Mouse (Mus musculus): ENCODE measurements around the gene Corin.

Gene Corin

DNA sequence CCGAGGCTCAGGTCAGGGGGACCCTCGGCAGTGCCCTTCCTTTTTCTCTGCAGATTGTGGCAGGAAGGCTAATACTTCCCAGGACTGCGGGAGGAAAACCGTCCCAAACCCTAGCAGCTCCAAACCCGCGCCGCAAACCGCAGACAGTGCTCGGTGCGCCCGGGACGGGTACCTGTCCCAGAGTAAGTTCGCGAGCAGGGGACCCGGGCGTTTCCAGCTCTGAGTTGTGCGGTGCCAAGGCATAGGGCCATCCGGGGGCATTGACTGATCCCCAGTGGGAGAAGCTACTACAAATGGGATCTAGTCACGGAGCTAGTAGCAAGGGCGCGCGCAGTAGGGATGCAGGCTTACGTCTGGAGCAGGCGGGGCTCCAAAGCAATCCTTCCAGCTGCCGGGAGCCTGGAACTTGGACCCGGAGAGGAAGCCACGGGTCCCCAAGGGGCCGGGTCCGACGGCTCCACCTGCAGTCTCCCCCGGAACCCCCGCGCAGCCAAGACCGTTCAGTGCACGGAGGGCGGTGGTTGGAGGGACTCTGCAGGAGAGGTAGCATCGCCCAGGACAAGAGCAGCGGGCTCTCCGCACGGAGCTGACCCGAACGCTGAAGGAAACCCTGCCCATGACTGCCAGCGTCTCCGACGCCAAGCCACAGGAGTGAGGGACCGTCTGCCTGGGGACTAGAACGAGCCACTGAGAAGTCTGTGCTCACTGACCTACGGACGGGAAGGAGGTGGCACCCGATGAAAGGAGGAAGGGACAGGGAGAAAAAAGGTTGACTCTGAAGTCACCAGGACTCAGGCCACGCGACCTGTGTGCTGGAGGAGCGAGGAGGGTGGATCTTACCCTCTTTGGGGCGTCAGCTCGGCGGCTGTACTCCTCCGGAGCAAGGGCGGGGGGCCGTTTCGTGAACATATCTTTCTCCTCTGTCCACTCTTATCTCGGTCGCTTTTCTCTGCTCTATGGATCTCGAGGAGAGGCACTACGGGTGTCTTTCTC lies at the start of gene Corin:
Gene Corin (minus strand): TSS at position 943 of the 993 bp plus-strand sequence.
- DNase-seq (ENCODE audit: low read depth, low spot score): peak; percentile 26

DNA sequence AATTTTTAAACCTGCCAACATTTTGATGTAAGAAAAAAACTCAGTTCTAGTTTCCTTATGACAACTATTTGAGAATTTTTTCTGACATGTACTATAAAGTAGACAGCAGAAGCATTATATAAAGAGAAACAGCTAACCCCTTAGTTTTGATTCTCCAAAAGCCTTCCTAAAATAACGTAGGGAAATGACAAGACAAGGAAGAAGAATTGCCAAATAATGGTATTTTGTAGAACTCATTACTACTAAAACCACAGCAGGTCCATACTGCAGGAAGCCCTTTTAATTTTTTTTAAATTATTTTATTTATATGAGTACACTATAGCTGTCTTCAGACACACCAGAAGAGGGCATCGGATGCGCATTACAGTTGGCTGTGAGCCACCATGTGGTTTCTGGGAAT lies 46.9 kb upstream of the Corin start:
- DNase-seq (ENCODE audit: low read depth, low spot score): no peak

DNA sequence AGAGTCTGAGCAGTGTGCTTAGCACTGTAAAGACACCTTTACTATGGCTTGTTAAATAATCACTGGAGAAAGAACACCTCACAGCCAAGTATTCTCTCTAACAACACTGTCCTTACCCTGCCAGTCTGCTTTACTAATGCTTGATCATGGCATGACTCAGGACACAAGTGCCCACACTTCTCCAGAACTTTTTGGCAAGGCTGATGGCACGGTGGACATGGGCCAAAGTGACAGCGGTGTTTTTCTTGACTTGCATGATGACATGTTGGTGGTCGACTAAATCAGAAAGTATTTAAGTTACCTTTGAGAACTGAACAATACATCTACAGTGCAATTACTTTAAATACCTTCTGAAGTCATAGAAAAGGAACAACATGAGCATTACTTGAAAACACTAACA lies 24.6 kb upstream of the Corin start:
- no peak for DNase-seq (ENCODE audit: low read depth, low spot score)

DNA sequence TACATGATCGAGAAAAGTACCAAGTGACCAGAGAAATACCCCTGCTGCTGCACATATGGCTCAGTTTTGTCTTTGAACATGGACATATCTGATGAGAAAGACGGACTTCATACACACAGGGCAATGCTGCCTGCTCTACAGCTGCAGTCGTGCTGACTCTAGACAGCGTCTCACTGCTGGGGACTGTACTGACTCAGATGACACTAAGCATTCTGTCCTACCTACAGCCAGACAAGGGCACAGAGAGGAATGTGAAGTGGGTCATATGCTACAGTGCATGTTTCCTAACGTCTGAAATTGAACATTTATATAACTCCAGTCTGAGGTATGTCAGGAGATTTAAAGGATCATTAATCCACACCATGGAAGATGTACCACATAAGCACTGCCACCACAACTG lies 9.5 kb upstream of the Corin start:
- no peak for DNase-seq (ENCODE audit: low read depth, low spot score)

DNA sequence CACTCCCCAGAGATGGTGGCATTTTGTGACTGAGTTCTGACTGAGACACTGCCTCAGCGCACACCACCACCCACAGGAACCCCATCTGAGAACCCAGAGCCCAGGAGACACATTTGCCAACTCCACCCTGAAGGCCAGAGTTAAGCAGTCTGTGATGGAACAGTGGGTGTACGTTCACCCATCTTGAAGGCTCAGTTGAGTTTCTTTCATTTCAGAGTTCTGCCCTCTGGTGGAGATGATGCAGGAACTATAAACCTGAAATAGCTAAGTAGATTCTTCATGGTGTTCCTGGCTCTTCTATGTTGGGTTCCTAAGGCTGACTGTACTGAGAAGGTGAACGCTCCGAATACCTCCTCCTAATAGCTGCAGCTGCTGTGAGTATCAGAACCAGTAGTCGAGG lies 1.5 kb upstream of the Corin start:
- no peak for DNase-seq (ENCODE audit: low read depth, low spot score)

DNA sequence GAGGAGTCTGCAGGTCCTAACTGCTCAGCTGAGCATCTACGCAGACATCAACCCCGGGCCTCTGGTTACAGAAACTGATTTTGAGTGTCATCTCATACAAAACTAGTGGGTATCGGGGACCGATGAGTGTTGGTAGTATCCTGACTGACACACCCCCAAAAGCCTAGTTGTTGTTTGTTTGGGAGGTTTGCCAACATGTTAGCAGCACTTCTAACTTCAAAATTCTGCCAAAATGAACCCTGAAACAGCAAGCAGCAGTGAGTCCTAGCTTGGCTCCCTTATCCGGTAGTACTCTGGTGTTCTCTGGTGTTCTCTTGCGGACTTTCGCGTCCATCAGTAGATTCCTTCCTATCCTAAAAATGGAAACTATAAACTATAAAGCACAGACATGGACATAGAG lies 1.5 kb downstream of the Corin start:
- DNase-seq (ENCODE audit: low read depth, low spot score): no peak

DNA sequence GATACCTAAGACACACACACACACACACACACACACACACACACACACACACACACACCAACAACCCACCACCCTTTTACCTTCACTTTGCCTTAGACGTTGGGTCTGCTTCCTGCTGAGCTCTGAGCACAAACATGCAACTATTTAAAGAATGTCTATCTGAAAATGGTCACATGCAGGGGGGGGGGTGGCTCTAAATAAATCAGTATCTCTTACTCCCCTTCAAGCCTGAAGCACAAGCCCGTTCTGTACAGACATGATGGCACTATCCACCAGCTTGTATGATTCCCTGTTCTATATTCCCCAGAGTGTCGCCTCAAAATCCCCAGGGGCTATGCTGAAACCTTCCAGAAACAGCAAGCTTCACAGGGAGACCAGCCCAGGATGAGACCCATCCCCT lies 2.5 kb downstream of the Corin start:
- no peak for DNase-seq (ENCODE audit: low read depth, low spot score)

DNA sequence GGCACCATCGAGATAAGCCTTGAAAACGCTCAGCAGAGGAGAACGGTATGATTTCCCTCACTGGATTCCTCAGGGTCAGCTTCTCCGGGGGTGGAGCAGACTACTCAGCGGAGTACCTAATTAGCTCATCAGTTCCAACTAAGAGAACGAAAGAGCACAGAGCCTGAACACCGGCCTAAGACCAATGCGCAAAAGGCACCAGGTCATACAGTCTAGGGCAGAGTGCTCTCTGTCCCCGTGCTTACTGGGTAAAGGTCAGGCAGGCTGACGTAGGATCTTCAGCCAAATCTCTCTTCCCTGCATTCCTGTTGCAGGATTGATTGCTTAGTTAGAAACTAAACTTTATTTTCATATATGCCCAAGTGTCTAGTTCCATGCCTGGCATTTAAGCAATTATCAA lies 6.0 kb downstream of the Corin start:
- no peak for DNase-seq (ENCODE audit: low read depth, low spot score)

DNA sequence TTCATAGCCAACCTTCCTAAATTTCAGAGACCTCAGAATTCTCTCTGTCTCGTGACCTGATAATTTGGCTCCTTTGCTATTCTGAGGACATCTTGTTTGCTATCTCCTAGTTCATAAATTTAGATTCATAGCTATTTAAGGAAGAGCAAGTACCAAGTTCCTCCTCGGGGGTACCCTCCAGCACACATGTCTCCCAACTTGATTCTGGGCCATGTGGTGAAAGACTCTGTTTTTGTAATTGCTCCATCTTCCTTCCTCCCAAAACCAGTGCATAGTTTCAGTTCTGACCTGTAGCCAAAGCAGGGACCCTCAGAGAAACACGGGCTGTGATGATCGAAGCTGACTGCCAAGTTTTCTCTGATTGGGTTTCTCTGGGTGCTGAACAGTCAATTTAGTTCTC lies 7.5 kb downstream of the Corin start:
- no peak for DNase-seq (ENCODE audit: low read depth, low spot score)

DNA sequence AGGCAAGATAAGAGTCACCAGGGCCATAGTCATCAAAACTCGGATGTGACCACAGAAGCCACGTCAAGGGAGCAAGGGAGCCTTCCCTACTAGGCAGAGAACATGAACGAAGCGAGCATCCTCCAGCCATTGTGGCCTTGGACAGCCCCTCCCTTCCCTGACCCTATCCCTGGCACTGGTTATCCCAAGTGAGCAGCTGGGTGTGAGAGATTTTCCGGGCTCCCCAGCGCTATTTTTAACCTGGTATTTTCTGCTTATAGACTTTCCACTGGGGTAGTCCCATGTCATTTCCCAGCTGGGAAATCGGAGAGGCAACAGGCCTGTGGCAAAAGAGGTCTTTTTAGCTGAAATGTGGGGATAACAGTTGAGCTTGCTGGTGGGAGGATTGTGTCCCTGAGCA lies 10.4 kb downstream of the Corin start:
- DNase-seq (ENCODE audit: low read depth, low spot score): no peak

DNA sequence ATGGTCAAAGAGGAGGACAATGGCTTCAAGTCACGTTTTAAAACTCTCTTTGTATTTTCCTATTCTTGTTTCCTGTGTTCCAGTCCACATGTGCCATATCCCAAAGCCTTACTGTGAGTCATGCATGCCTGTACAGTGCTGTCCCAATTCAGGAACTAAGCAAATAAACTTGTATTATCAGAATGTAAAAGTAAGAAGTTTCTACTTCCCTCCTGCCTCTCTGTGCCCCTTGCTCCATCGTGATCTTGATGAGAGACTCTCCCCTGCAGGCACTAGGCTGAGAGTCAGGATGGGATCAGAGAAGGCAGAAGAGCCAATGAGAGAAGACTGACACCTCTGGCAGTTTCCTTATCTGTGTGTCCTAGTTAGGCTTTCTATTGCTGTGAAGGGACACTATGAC lies 13.0 kb downstream of the Corin start:
- DNase-seq (ENCODE audit: low read depth, low spot score): no peak

DNA sequence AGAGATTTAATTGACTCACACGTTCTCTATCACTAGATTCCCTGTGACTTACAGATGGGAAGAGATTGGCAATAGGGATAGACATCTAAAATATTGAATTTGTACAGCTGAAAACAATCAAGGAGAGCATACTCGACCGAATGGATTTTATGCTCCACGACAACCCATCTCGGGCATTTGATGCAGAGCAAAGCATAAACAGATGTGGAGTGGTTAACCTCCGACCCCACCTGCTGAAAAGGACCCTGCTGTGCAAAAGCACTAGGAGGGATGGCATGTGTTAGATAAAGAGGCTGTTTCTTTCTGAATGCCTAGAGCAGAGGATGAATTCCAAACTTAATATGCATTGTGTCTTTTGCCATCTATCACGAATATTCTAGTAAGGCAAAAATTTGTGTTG lies 23.8 kb downstream of the Corin start:
- no peak for DNase-seq (ENCODE audit: low read depth, low spot score)

DNA sequence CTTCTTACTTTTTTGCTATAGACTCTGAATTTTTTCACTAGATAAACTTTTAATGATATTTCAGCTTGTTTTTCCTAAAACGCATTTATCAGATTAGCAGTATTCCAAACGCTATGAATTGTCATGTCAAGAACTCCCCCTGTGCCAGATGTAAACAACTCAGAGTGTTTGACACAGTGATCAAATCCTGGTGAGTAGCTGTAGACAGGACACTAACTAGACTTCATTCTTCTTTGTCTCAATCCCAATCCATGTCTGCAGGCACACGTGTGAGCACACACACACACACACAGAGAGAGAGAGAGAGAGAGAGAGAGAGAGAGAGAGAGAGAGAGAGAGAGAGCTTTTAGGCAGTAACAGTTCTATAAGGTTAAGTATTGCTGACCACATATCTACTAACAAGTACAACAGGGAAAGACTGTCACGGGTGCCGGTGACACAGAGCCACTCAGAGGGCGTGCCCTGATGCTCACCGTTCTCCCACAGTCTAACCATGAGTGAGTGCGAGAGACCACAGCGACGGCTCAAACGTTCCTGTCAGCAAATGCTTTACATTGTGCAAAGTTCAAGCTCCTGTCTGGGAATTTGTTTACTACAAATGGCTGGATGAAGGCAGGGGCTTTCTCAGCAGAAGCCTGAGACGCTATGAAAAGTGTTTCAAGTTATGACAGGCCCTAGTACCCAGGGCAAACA lies 31.8 kb downstream of the Corin start:
- DNase-seq (ENCODE audit: low read depth, low spot score): no peak

DNA sequence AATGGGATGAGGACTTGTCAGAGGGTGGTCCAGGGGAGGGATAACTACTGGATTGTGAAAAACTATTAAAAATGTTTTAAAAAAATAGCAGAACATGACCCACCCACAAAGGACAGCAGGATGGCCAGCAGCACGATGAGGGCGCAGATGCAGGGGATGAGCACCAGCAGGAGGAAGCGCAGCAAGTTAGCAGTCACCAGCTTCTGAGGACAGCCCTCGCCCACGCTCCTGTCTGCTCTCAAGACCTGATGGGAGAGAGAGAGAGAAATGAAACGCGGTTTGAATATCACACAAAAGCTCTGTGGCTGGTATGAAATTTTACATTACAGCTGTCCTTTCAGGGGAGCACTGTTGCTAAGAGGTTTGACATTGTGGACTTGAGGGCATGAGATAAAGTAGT lies 32.5 kb downstream of the Corin start:
- no peak for DNase-seq (ENCODE audit: low read depth, low spot score)

DNA sequence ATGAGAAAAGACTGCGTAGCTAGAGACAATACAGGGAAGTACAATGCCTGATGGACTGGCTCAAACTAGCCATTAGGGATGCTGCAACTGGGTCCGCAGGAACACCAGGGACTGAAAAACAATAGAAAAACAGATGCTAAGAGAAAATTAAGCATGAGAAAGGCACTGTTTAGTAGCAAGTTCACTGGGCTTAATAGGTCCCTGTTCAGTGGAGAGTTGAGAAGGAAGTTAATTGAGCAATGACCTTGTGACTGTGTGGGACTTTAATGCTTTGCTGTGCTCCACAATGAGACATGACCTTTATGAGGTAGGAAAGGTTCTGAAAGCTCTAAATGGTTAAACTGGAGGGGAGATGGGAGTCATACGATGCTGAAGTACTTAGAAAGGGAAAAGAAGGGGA lies 39.3 kb downstream of the Corin start:
- DNase-seq (ENCODE audit: low read depth, low spot score): peak; percentile 24

DNA sequence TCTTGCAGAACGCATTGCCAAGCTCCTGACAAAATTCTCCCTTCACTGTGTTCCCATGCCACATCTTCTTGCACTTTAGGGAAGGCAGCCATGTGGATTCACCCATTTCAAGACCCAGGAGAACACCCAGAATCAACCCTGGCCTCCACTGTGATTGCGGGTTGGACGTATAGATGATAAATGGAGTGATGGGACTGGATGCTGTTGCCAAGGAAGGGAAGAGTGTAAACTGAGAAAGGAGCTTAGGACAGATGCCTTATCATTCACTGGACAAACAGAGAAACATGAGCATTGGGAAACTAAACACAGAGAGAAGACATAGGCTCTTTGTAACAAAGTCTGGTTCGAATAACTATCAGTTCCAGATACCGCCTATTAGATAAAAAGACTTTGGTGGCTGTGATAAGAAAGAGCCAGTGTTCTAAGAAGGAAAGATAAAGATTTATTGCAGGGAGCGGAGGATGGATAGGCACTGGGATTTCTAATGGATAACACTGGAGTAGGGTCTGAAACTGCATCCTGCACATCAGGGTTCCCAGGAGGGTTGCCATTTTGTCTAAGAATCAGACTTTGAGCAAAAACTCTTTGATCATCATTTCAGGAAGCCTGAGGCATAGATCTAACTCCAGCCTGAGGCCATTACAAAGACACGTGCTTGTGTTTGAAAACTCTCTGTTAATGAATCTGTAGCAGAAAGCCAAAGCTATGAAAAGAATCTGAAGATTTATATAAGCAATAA lies 44.7 kb downstream of the Corin start:
- no peak for DNase-seq (ENCODE audit: low read depth, low spot score)

DNA sequence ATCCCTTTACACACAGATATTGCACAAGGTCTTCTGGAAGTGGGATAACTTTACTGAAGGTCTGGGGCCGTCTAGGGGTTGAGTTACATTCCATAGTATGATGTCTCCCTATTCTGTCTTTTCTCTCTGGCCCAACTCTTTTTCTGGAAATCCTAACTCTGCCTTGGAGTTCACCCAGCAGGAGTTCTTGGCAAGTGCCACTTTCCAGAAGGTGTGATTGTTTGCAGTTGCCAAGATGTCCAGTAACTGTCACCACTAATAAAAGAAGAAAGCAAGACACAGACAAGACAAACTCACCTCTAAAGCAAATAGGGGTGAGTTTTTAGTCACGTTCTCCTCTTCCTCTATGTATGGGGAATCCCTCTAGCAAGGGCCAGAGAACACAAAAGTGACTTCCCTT lies 50.6 kb downstream of the Corin start:
- no peak for DNase-seq (ENCODE audit: low read depth, low spot score)

DNA sequence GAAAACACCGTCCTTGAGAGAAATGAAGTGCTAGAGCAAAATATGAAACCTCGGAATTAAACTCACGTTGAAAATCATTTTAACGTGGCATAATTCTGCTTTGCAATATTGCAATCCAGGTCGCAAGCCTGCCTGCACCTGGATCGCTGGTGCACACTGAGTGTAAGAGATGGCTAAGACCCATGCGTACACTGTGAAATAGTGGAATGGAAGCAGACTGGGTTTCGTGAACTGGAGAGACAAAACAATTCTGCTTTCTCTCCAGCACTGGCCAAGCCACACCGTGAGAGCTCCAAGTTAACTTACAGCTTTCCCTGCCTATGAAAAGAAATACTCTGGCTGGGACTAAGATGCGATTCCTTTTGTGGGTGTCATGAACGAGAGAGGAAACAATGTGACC lies 51.1 kb downstream of the Corin start:
- no peak for DNase-seq (ENCODE audit: low read depth, low spot score)

DNA sequence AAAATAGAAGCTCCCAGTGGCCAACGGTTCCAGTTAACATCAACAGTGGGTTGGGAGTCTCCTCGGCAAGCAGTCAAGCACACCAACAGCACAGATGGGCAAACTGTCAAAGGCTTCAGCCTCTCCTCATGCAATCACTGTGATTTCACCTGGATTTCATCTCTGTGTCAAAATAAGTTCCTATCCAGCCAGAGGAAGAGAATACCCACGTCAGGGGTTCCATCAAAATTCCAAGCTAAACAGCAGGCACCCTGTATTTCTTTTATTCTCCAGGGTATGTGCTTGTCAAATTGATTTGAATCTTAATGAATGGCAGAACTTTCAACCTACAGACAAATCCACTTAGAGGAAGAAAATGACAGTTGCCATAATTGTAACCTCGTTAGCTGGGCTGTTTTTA lies 51.5 kb downstream of the Corin start:
- no peak for DNase-seq (ENCODE audit: low read depth, low spot score)

DNA sequence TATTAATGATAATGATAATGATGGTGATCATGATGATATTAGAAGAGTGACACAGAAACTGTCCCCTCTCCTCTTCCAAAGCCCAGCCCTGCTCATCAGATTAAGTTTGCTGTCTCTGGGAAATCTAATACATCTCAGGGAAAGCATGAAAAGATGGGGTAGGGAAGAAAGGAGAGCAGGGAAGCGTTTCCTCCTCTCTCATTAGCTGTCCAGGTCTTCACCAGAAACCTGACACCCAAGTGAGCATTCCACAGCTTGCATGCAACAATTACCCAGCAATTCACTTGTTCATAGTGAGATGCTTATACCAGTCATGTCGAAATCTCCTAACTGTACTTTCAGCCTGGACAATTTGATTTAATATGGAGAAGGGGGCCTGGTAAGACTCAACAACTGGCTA lies 55.4 kb downstream of the Corin start:
- no peak for DNase-seq (ENCODE audit: low read depth, low spot score)

DNA sequence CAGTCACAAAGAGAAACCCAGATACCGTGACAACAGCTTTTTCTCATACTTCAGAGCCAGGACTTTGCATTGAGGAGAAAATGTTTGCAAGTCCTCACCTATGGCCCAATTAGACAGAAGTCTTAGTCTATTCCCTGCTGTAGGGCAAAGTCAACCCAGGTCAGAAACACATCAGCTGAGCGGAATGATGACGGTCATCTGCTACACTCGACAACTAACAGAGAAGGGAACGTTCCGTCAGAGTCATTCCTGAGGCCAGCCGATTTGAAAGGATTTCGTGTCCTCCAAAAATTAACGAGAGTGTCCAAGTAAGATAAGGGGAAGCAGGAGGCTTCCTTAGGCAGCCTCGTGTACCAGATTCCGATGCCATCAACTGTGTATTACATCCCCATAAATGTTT lies 58.2 kb downstream of the Corin start:
- no peak for DNase-seq (ENCODE audit: low read depth, low spot score)

DNA sequence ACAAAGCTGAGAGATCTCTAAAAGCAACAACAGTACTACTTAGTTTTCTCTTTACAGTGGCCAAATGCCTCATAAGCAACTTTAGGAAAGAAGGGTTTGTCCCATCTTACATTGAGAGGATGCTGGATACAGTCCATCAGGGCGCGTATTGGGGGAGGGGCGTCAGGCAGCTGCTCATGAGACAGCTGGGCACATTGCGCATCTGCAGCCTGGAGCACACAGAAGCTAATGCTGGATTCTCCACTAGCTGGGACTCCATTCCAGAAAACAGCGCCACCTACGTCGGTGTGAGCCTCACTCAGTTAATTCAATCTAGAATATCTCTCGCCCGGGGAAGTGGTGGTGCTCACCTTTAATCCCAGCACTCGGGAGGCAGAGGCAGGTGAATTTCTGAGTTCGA lies 60.3 kb downstream of the Corin start:
- peak; percentile 24 for DNase-seq (ENCODE audit: low read depth, low spot score)
